ENCODE assay signal across 8 mouse cellular contexts in the genomic region with DNA sequence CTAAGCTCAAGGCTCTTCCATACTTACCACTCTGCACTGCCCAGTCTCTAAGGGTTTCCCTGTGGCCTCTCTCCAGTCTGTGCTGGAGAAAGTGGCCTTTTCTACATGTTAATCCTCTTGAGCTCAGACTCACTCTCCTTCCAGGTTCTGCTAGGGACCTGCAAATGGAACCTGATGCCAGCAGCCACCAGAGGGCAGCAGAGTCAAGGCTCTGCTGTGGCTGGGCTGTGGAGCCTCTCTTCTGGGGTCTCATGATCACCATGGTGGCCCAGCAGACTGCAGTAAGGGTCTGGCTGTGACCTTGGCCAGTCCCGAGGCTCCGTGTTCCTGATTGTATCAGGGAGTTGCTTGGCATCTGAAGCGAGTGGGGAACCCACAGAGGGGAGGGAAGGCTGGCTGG. TPM values are rescaled to one million over a fixed set of nuclear protein-coding genes. Genes with fewer than 3 reads are reported as not detected.
A peak's percentile ranks its signal among the peaks of the same experiment; 100 is the strongest.
DNase-seq lines count a peak whose midpoint lies in the region; ATAC-seq and TF ChIP-seq lines count a peak whose summit lies in the region.

No protein-coding gene starts in this region.

- no peak overlapping the region for H3K4me3 ChIP-seq in testis, adult 2 months (ENCODE audit: control insufficient read depth, low read depth, low read length)
- H3K4me3 ChIP-seq in embryonic fibroblast, embryonic 13.5 days (ENCODE audit: insufficient read depth, low read length), result no peak overlapping the region
- H3K4me3 ChIP-seq in kidney, embryonic 16.5 days (ENCODE audit: low read length), result no peak overlapping the region
- no peak overlapping the region for H3K4me3 ChIP-seq in small intestine, adult 2 months (ENCODE audit: low read depth, low read length)

- H3K27me3 ChIP-seq in testis, adult 2 months (ENCODE audit: control insufficient read depth, insufficient read depth, low read length), result no peaks in the 10 kb centered on the region
- H3K27me3 ChIP-seq in kidney, embryonic 16.5 days (ENCODE audit: insufficient read depth, low read length), result no peaks in the 10 kb centered on the region
- H3K27me3 ChIP-seq in small intestine, adult 2 months (ENCODE audit: control insufficient read depth, insufficient read depth, low read length), result no peaks in the 10 kb centered on the region

- TF ChIP-seq CTCF in testis, adult 2 months (IDR thresholded peaks at IDR 0.05; ENCODE audit: control insufficient read depth, insufficient read depth, insufficient replicate concordance, low read depth, low read length), result peak; percentile 89
- peak; percentile 82 for TF ChIP-seq CTCF in embryonic fibroblast, embryonic 13.5 days (IDR thresholded peaks at IDR 0.05; ENCODE audit: borderline replicate concordance, insufficient read depth, low read length)
- TF ChIP-seq CTCF in small intestine, adult 2 months (IDR thresholded peaks at IDR 0.05; ENCODE audit: extremely low read depth, insufficient read length, insufficient replicate concordance, low read depth, low read length), result peak; percentile 77

- DNase-seq in adrenal gland, adult (ENCODE audit: inconsistent age in 2 of 2, low spot score in 1 of 2), result peak; percentile 20 to 61
- DNase-seq in adrenal gland, postnatal 4 days (ENCODE audit: low spot score in 2 of 2), result no peak
- DNase-seq in testis, postnatal 14 days (ENCODE audit: low spot score), result no peak

- H3K9me3 ChIP-seq in kidney, embryonic 16.5 days (ENCODE audit: low read length), result no peaks in the 10 kb centered on the region

- TF ChIP-seq POLR2A in testis, adult 2 months (IDR thresholded peaks at IDR 0.05; ENCODE audit: control insufficient read depth, low read depth, low read length), result no peak
- TF ChIP-seq POLR2A in embryonic fibroblast, embryonic 13.5 days (IDR thresholded peaks at IDR 0.05; ENCODE audit: low read depth, low read length), result no peak
- no peak for TF ChIP-seq POLR2A in small intestine, adult 2 months (IDR thresholded peaks at IDR 0.05; ENCODE audit: low read depth, low read length)

- H3K4me2 ChIP-seq in kidney, embryonic 16.5 days (replicated peaks; ENCODE audit: low read depth, low read length), result no peak overlapping the region

- ATAC-seq in kidney, embryonic 16.5 days (ENCODE audit: low FRiP score, low TSS enrichment), result peak; percentile 25; the same call in 1 of the 2 replicates
- ATAC-seq in megakaryocyte progenitor cell, adult 5-6 weeks (replicated peaks; ENCODE audit: poor library complexity), result peak; percentile 68

- no peak overlapping the region for H3K9ac ChIP-seq in kidney, embryonic 16.5 days (replicated peaks; ENCODE audit: low read length)

- H3K36me3 ChIP-seq in testis, adult 2 months (ENCODE audit: control insufficient read depth, insufficient read depth, low read length), result no peaks in the 10 kb centered on the region
- H3K36me3 ChIP-seq in kidney, embryonic 16.5 days (ENCODE audit: insufficient read depth, low read length), result no peaks in the 10 kb centered on the region
- no peaks in the 10 kb centered on the region for H3K36me3 ChIP-seq in small intestine, adult 2 months (ENCODE audit: control insufficient read depth, insufficient read depth, low read length)

- no peak overlapping the region for H3K27ac ChIP-seq in testis, adult 2 months (ENCODE audit: control insufficient read depth, insufficient read depth, low read depth, low read length)
- H3K27ac ChIP-seq in embryonic fibroblast, embryonic 13.5 days (ENCODE audit: insufficient read depth, low read length), result no peak overlapping the region
- no peak overlapping the region for H3K27ac ChIP-seq in kidney, embryonic 16.5 days (ENCODE audit: low read length)
- no peak overlapping the region for H3K27ac ChIP-seq in small intestine, adult 2 months (ENCODE audit: insufficient read depth, low read depth, low read length)

- WGBS in kidney, embryonic 16.5 days, result 3% methylated on average over 3 of the region's 3 CpGs
- WGBS in small intestine, adult 2 months, result 12% methylated on average over 3 of the region's 3 CpGs

- H3K4me1 ChIP-seq in testis, adult 2 months (ENCODE audit: control insufficient read depth, insufficient read depth, low read length), result no peaks in the 10 kb centered on the region
- no peaks in the 10 kb centered on the region for H3K4me1 ChIP-seq in embryonic fibroblast, embryonic 13.5 days (ENCODE audit: control insufficient read depth, insufficient read depth, low read length)
- no peaks in the 10 kb centered on the region for H3K4me1 ChIP-seq in kidney, embryonic 16.5 days (ENCODE audit: insufficient read depth, low read length)
- no peaks in the 10 kb centered on the region for H3K4me1 ChIP-seq in small intestine, adult 2 months (ENCODE audit: control insufficient read depth, insufficient read depth, insufficient read length, low read length)

RNA-seq across cellular contexts. Expression of gene Pax7, which starts 39.3 kb away (rescaled TPM):
- under 1 TPM; 0.11 to 0.40 TPM for total RNA-seq in adrenal gland, postnatal 4 days (2021)
- 0.02 TPM in 1 of 2 replicates, not detected in the other for polyA plus RNA-seq in testis, adult 2 months (2012; rRNA removed)
- polyA plus RNA-seq in embryonic fibroblast, embryonic 13.5 days (2011; ENCODE audit: insufficient read length, low read depth, missing spikeins), result 0.38 and 0.51 TPM in 2 replicates
- 0.03 TPM in 1 of 2 replicates, not detected in the other for polyA plus RNA-seq in kidney, embryonic 16.5 days (2015; fragmentation: Nextera tagmentation; extraction: Ambion mirVana)
- not detected in 2 replicates for total RNA-seq in megakaryocyte progenitor cell, adult 5-6 weeks (2015)
- total RNA-seq in megakaryocyte progenitor cell, adult 5-6 weeks (2017), result not detected in 2 replicates
- polyA plus RNA-seq in small intestine, adult 2 months (2012; rRNA removed), result 0.06 TPM in 1 of 2 replicates, not detected in the other

Comparison
In these comparisons a context has a peak if more than half of its experiments do, and no peak if none do; other contexts are left out.
1. DNase-seq: peak in adrenal gland, adult (2 of 2); none in adrenal gland, postnatal 4 days (0 of 2) and testis, postnatal 14 days (single experiment).
2. Peak in every context shown above with its lines, with median percentiles within 50 percentile points of each other: CTCF ChIP-seq.